Mouse (Mus musculus) liver, embryonic 15.5 days (tissue): ENCODE data around the gene Tfb2m. TPM values are rescaled to one million over a fixed set of nuclear protein-coding genes. Genes with fewer than 3 reads are reported as not detected.

ENCODE experiments used
- ATAC-seq: fragments of 200-750 bp; cut with Nextera tagmentation; 2 replicates; pipeline ENCODE4 v1.8.0; 2017; ENCODE audit warnings: moderate number of reproducible peaks, mild to moderate bottlenecking, moderate library complexity; ENCODE audit not compliant: insufficient read depth
- H3K27ac ChIP-seq: fragments of 300-500 bp; sonication (generic); replicated peaks from 2 replicates; pipeline ENCODE4 v1.5.1; 2015; ENCODE audit warnings: mild to moderate bottlenecking, inconsistent platforms
- H3K27me3 ChIP-seq: fragments of 300-500 bp; sonication (generic); 2 replicates; pipeline ENCODE4 v1.6.1; 2015; ENCODE audit warnings: mild to moderate bottlenecking, inconsistent platforms
- H3K36me3 ChIP-seq: fragments of 300-500 bp; sonication (generic); replicated peaks from 2 replicates; pipeline ENCODE4 v1.6.1; 2015; ENCODE audit warnings: moderate library complexity, mild to moderate bottlenecking, inconsistent platforms
- H3K4me1 ChIP-seq: fragments of 300-500 bp; sonication (generic); replicated peaks from 2 replicates; pipeline ENCODE4 v1.6.1; 2015; ENCODE audit warnings: inconsistent platforms
- H3K4me2 ChIP-seq: fragments of 300-500 bp; sonication (generic); 2 replicates; pipeline ENCODE4 v1.6.1; 2015; ENCODE audit warnings: moderate library complexity, mild to moderate bottlenecking, inconsistent platforms
- H3K4me3 ChIP-seq: fragments of 300-500 bp; sonication (generic); replicated peaks from 2 replicates; pipeline ENCODE4 v1.5.1; 2015; ENCODE audit warnings: mild to moderate bottlenecking, inconsistent platforms
- H3K9ac ChIP-seq: fragments of 300-500 bp; sonication (generic); 2 replicates; pipeline ENCODE4 v1.6.1; 2015; ENCODE audit warnings: moderate library complexity, mild to moderate bottlenecking, inconsistent platforms
- H3K9me3 ChIP-seq: fragments of 300-500 bp; sonication (generic); replicated peaks from 2 replicates; pipeline ENCODE4 v1.6.1; 2016; ENCODE audit warnings: inconsistent platforms
- WGBS: fragments of 180-500 bp; shearing (Covaris S2); methylation state at CpG from one replicate; pipeline ENCODE4 v1.1.7; 2015; ENCODE audit warnings: mixed read lengths; ENCODE audit not compliant: insufficient replicate concordance; 5-methylcytosine and 5-hydroxymethylcytosine counted together
- polyA plus RNA-seq: library from polyadenylated mRNA; unstranded; fragments of >200 nt; fragmentation: Nextera tagmentation; extraction: Ambion mirVana; gene quantifications from 2 replicates; pipeline ENCODE4 v1.2.1, GENCODE M21; 2015

Tfb2m gene
- polyA plus RNA-seq, 1 experiment from 2014 or later = 8.2 TPM

- H3K36me3 ChIP-seq = peaks cover 60% of the 10 kb centered on the region
- H3K9ac ChIP-seq = no peak overlapping the region
- H3K27ac ChIP-seq = no peak overlapping the region
- no peak overlapping the region for H3K4me2 ChIP-seq
- no peaks in the 10 kb centered on the region for H3K9me3 ChIP-seq
- no peak for ATAC-seq
- H3K4me3 ChIP-seq = no peak overlapping the region
- WGBS = 88% methylated on average over 3 of the region's 3 CpGs
- H3K4me1 ChIP-seq = peaks cover 11% of the 10 kb centered on the region
- no peaks in the 10 kb centered on the region for H3K27me3 ChIP-seq
These were observed 6.2 kb downstream of the Tfb2m start for GRCm38 (mm10) chr1:179539887-179540286.

GRCm38 (mm10) chr1:179539054-179539453, 7.0 kb downstream of the Tfb2m start:
- Histone ChIP-seq H3K4me3 (no peak overlapping the region), H3K27me3 (no peaks in the 10 kb centered on the region), H3K36me3 (peaks cover 69% of the 10 kb centered on the region), H3K9me3 (no peaks in the 10 kb centered on the region), H3K4me2 (no peak overlapping the region), H3K4me1 (0 out of 2 replicates have a peak, but pooled peaks cover 3% of the 10 kb centered on the region), H3K27ac (no peak overlapping the region), H3K9ac (no peak overlapping the region)
- 91% methylated on average over 3 of the region's 3 CpGs for WGBS
- no peak for ATAC-seq

GRCm38 (mm10) chr1:179519901-179520300, 26.2 kb downstream of the Tfb2m start:
- no peaks in the 10 kb centered on the region for H3K36me3 ChIP-seq
- H3K4me2 ChIP-seq = no peak overlapping the region
- peaks cover 20% of the 10 kb centered on the region for H3K4me1 ChIP-seq
- H3K4me3 ChIP-seq = no peak overlapping the region
- no peaks in the 10 kb centered on the region for H3K9me3 ChIP-seq
- no peaks in the 10 kb centered on the region for H3K27me3 ChIP-seq
- no peak overlapping the region for H3K27ac ChIP-seq
- no peak overlapping the region for H3K9ac ChIP-seq
- ATAC-seq = no peak
- WGBS = 75% methylated on average over 3 of the region's 3 CpGs

GRCm38 (mm10) chr1:179517713-179518465, 28.2 kb downstream of the Tfb2m start, which contains the start of gene Smyd3:
Smyd3 (minus strand) TSS chr1:179518041.
- H3K4me1 ChIP-seq = peaks cover 20% of the 10 kb centered on the region
- peak within 1 kb of the TSS; percentile 81 for H3K9ac ChIP-seq
- no peaks in the 10 kb centered on the region for H3K9me3 ChIP-seq
- H3K27me3 ChIP-seq = no peaks in the 10 kb centered on the region
- peak within 1 kb of the TSS; percentile 81 for H3K4me3 ChIP-seq
- peak; percentile 88 for ATAC-seq
- H3K27ac ChIP-seq = peak within 1 kb of the TSS; percentile 77
- peak within 1 kb of the TSS; percentile 99 for H3K4me2 ChIP-seq
- H3K36me3 ChIP-seq = no peaks in the 10 kb centered on the region
- 4% methylated on average over 39 of the region's 39 CpGs for WGBS

GRCm38 (mm10) chr1:179516941-179517712, 28.9 kb downstream of the Tfb2m start:
- Histone ChIP-seq H3K9me3 (no peaks in the 10 kb centered on the region), H3K36me3 (no peaks in the 10 kb centered on the region), H3K4me3 (peak overlapping the region; percentile 81), H3K4me1 (peaks cover 20% of the 10 kb centered on the region), H3K9ac (peak overlapping the region; percentile 81), H3K27me3 (no peaks in the 10 kb centered on the region), H3K4me2 (peak overlapping the region; percentile 99), H3K27ac (peak overlapping the region; percentile 77)
- ATAC-seq = peak; percentile 62
- WGBS = under 1% methylated on average over 21 of the region's 21 CpGs

- no peaks in the 10 kb centered on the region for H3K27me3 ChIP-seq
- H3K36me3 ChIP-seq = no peaks in the 10 kb centered on the region
- 66% methylated on average over 7 of the region's 7 CpGs for WGBS
- H3K27ac ChIP-seq = no peak overlapping the region
- H3K4me1 ChIP-seq = peaks cover 8% of the 10 kb centered on the region
- no peaks in the 10 kb centered on the region for H3K9me3 ChIP-seq
- H3K9ac ChIP-seq = no peak overlapping the region
- H3K4me3 ChIP-seq = no peak overlapping the region
- no peak for ATAC-seq
- no peak overlapping the region for H3K4me2 ChIP-seq
These were observed 34.2 kb downstream of the Tfb2m start for GRCm38 (mm10) chr1:179511895-179512294.

- Histone ChIP-seq H3K4me3 (no peak overlapping the region), H3K9ac (no peak overlapping the region), H3K36me3 (no peaks in the 10 kb centered on the region), H3K4me1 (no peaks in the 10 kb centered on the region), H3K27ac (no peak overlapping the region), H3K9me3 (no peaks in the 10 kb centered on the region), H3K27me3 (no peaks in the 10 kb centered on the region), H3K4me2 (no peak overlapping the region)
- no peak for ATAC-seq
- 73% methylated on average over 13 of the region's 13 CpGs for WGBS
These were observed 35.3 kb downstream of the Tfb2m start for GRCm38 (mm10) chr1:179510546-179511340.

- no peaks in the 10 kb centered on the region for H3K27me3 ChIP-seq
- no peaks in the 10 kb centered on the region for H3K9me3 ChIP-seq
- H3K4me2 ChIP-seq = no peak overlapping the region
- H3K4me3 ChIP-seq = no peak overlapping the region
- H3K9ac ChIP-seq = no peak overlapping the region
- no peaks in the 10 kb centered on the region for H3K36me3 ChIP-seq
- no peak for ATAC-seq
- no peaks in the 10 kb centered on the region for H3K4me1 ChIP-seq
- no peak overlapping the region for H3K27ac ChIP-seq
- WGBS = 54% methylated on average over 9 of the region's 9 CpGs
These were observed 39.3 kb downstream of the Tfb2m start for GRCm38 (mm10) chr1:179506530-179507315.

GRCm38 (mm10) chr1:179502565-179502964, 43.5 kb downstream of the Tfb2m start:
- no peaks in the 10 kb centered on the region for H3K4me1 ChIP-seq
- WGBS = 7% methylated on average over 3 of the region's 3 CpGs
- H3K4me3 ChIP-seq = no peak overlapping the region
- no peak overlapping the region for H3K27ac ChIP-seq
- H3K4me2 ChIP-seq = no peak overlapping the region
- no peak overlapping the region for H3K9ac ChIP-seq
- no peaks in the 10 kb centered on the region for H3K36me3 ChIP-seq
- no peaks in the 10 kb centered on the region for H3K9me3 ChIP-seq
- ATAC-seq = no peak
- H3K27me3 ChIP-seq = no peaks in the 10 kb centered on the region

- Histone ChIP-seq H3K4me1 (no peaks in the 10 kb centered on the region), H3K4me2 (no peak overlapping the region), H3K27me3 (no peaks in the 10 kb centered on the region), H3K9ac (no peak overlapping the region), H3K9me3 (no peaks in the 10 kb centered on the region), H3K27ac (no peak overlapping the region), H3K4me3 (no peak overlapping the region), H3K36me3 (no peaks in the 10 kb centered on the region)
- 75% methylated on average over 3 of the region's 3 CpGs for WGBS
- no peak for ATAC-seq
These were observed 46.8 kb downstream of the Tfb2m start for GRCm38 (mm10) chr1:179499257-179499656.
